Mouse (Mus musculus) spleen, postnatal 36 days (tissue): Measurements from ENCODE around the gene Ube2i.

Experiments
- DNase-seq, 2 experiments: peaks; one replicate each; pipeline ENCODE4 v3.0.0; 2022; ENCODE audit warnings: low spot score in 2 of 2, mixed read lengths in 1 of 2

The Ube2i gene

GRCm38 (mm10) chr17:25218967-25219366, 55.5 kb downstream of the Ube2i start:
- DNase-seq, result no peak

- DNase-seq, result no peak
Observed at GRCm38 (mm10) chr17:25215431-25215830, 59.0 kb downstream of the Ube2i start.
